Mouse (Mus musculus): ENCODE results near the gene Wdfy3. TPM values are rescaled to one million over a fixed set of nuclear protein-coding genes. Genes with fewer than 3 reads are reported as not detected.
A peak's percentile ranks its signal among the peaks of the same experiment; 100 is the strongest.
"Not testable (repeated sequence)": the region's sequence is repeated elsewhere in the genome, so short reads cannot be mapped to it uniquely, and the experiment has no call there.

Gene Wdfy3
- total RNA-seq, 1 experiment from 2014 or later: 11.2 TPM

DNA sequence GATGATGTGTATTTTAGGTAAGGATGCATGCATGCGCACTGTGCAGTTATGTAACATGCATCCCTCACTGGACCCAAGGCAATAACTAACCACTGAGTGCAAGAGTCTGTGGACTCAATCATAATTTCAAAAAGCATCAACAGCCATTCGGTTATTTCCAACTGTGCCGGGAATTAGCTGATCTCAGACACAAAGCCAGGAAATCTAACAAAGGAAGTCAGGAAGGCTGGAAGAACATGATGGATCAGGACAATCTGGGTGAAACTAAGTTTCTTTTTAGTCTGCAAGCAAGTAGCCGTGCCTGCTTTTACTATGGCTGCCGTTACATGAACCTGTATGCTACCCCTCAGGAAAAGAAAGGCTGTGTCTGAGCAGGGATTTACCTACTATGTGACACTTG lies 87.5 kb downstream of the Wdfy3 start:
- no peak for ATAC-seq (replicated peaks in 1 of 2; ENCODE audit: insufficient read depth in 1 of 2, low FRiP score in 2 of 2, low TSS enrichment in 1 of 2, low read depth in 1 of 2, poor library complexity in 2 of 2, severe bottlenecking in 2 of 2)

DNA sequence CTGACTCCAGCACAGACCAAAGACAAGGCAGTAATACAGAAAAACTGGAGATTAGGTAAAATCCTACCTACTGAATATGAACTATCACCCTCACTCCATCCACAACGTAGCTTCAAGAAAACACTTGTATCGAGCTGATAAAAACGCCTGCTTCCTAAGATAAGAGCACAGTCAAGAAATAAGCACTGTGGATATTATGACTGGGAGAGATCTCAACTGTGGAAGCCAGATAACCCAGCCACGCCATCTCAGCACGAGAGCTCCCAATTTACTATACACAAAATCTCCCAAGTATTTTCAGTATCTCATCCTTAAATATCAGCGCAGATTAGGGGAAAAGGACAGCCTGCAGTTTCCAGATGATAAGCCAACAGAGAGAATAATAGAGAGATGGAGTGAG lies 90.1 kb downstream of the Wdfy3 start:
- ATAC-seq (replicated peaks in 1 of 2; ENCODE audit: insufficient read depth in 1 of 2, low FRiP score in 2 of 2, low TSS enrichment in 1 of 2, low read depth in 1 of 2, poor library complexity in 2 of 2, severe bottlenecking in 2 of 2): peak; percentile 22 to 36; a peak in 2 of 4 replicates

DNA sequence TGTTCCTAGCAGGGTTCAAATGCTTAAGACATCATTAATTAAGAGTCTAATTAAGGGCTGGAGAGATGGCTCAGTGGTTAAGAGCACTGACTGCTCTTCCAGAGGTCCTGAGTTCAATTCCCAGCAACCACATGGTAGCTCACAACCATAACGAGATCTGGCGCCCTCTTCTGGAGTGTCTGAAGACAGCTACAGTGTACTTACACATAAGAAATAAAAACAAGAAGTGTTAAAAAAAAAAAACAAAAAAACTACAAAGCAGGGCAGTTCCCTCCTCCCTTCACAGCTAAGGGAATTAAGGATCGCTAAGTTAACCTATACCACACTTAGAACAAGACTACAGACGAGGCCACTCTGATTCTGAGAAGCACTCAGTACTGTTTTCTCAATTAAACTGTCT lies 97.1 kb downstream of the Wdfy3 start:
- not testable (repeated sequence) for ATAC-seq (replicated peaks in 1 of 2; ENCODE audit: insufficient read depth in 1 of 2, low FRiP score in 2 of 2, low TSS enrichment in 1 of 2, low read depth in 1 of 2, poor library complexity in 2 of 2, severe bottlenecking in 2 of 2)

DNA sequence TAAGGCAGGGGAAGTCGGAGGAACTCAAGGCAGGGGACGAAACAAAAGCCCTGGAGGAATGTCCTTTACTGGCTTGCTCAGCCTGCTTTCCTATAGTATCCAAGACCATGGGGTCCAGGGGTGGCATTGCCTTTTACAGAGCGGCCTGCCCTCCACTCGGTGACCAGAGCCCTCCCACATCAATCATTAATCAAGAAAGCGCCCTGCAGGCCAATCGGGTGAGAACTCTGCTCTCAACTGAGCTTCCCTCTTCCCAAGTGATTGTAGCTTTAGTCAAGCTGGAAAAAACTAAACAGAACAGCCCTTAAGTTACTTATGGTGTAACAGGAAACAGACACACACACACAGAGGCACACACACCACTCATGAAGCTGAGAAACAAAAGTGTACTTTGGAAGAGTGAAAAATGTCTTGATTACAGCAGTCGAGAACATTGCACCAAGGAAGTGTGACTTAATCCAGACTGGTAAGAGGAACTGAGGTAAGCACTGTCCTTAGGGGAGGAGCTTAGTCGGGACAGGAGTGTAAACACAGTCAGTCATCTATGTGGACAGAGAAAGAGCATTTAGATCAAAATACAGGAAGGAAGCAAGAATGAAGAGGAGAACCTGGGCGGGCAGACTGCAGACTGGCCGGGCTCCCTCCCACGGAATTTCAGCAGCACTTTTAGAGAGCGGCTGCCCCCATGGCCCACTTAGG lies 101.4 kb downstream of the Wdfy3 start:
- ATAC-seq (replicated peaks in 1 of 2; ENCODE audit: insufficient read depth in 1 of 2, low FRiP score in 2 of 2, low TSS enrichment in 1 of 2, low read depth in 1 of 2, poor library complexity in 2 of 2, severe bottlenecking in 2 of 2): peak; percentile 90 to 92

DNA sequence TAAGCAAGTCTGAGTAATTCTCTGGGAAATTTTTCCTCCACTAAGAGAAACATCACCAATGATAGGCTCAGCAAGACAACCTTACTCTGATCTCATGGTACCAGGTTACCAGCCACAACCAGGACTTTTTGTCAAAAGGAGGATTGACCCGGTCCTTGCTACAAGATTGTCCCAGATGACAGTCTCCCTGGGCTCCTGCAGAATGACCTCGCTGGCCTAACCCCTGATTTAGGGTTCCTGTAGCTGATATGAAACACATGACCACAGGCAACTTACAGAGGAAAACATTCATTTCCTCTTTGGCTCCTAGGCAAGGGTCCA lies 101.9 kb downstream of the Wdfy3 start:
- ATAC-seq (replicated peaks in 1 of 2; ENCODE audit: insufficient read depth in 1 of 2, low FRiP score in 2 of 2, low TSS enrichment in 1 of 2, low read depth in 1 of 2, poor library complexity in 2 of 2, severe bottlenecking in 2 of 2): peak; percentile 69 to 70

DNA sequence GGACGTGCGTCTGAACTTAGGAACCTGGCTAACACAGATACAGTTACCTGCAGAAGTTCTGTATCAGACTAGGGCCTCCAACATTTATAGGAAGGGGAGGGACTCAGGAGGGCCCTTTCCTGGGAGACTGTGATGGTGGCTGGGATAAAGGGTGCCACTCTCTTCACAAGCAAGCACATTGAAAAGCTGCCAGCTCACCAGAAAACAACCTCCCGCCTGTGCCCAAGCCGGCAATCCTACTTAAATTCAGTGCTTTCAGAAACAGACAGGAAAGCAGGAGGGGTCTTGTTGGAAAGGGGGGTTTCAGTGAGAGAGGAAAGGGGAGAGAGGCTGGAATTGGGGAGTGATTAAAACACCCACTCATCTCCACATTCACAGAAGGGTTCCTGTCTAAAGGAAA lies 106.9 kb downstream of the Wdfy3 start:
- ATAC-seq (replicated peaks in 1 of 2; ENCODE audit: insufficient read depth in 1 of 2, low FRiP score in 2 of 2, low TSS enrichment in 1 of 2, low read depth in 1 of 2, poor library complexity in 2 of 2, severe bottlenecking in 2 of 2): no peak

DNA sequence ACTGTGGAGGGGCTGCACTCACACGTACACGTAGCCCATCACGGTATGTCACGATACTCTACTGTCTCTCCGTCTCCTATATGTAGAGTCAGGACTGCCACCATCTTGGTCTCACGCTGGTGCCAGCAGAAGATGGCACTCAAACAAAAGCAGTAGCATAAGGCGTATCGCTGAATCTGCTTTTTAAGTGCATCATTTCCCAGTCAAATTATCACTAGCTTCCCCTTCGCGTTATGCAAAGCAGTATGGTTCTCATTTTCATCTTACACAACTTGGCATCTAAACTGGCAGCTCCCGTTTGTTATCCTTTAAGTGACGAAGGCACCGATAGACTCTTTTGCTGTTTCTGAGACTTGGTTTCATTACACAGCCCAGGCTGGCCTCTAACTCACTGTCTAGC lies 110.4 kb downstream of the Wdfy3 start:
- no peak for ATAC-seq (replicated peaks in 1 of 2; ENCODE audit: insufficient read depth in 1 of 2, low FRiP score in 2 of 2, low TSS enrichment in 1 of 2, low read depth in 1 of 2, poor library complexity in 2 of 2, severe bottlenecking in 2 of 2)

DNA sequence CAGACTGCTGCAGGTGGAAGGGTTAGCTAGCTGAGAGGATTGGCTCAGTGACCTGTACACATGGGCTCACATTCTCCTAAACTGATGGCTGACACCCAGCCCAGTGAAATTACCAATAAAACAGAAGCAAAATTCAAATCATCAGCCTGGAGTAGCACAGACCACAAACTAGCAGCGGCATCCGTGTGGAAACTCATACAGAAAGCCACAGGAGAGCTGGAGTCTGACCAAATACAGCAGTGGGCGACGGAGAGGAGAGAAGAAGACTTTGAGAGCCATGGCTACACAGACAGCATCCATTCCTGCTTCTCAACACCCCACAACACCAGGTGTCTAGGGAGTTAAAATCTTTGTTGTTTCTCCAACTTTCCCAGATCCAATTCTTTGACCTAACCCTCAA lies 110.8 kb downstream of the Wdfy3 start:
- no peak for ATAC-seq (replicated peaks in 1 of 2; ENCODE audit: insufficient read depth in 1 of 2, low FRiP score in 2 of 2, low TSS enrichment in 1 of 2, low read depth in 1 of 2, poor library complexity in 2 of 2, severe bottlenecking in 2 of 2)

DNA sequence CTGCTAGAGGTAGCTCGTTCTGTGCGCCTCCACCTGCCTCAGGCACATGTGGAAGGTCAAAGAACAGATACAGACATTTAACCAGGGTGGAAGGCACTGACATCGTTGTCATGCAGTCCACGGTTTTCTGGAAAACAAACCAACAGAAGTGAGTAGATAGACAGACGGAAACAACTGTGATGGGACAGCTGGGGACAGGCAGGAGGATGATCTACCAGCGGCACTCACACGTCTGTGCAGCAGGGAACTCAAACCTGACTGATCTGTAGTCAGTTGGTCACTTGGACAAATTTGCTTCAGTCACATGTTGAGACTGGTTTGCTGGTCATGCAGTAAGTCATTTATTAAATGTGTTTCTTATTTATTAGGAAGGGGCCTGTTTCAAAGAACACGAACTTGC lies 112.3 kb downstream of the Wdfy3 start:
- no peak for ATAC-seq (replicated peaks in 1 of 2; ENCODE audit: insufficient read depth in 1 of 2, low FRiP score in 2 of 2, low TSS enrichment in 1 of 2, low read depth in 1 of 2, poor library complexity in 2 of 2, severe bottlenecking in 2 of 2)

DNA sequence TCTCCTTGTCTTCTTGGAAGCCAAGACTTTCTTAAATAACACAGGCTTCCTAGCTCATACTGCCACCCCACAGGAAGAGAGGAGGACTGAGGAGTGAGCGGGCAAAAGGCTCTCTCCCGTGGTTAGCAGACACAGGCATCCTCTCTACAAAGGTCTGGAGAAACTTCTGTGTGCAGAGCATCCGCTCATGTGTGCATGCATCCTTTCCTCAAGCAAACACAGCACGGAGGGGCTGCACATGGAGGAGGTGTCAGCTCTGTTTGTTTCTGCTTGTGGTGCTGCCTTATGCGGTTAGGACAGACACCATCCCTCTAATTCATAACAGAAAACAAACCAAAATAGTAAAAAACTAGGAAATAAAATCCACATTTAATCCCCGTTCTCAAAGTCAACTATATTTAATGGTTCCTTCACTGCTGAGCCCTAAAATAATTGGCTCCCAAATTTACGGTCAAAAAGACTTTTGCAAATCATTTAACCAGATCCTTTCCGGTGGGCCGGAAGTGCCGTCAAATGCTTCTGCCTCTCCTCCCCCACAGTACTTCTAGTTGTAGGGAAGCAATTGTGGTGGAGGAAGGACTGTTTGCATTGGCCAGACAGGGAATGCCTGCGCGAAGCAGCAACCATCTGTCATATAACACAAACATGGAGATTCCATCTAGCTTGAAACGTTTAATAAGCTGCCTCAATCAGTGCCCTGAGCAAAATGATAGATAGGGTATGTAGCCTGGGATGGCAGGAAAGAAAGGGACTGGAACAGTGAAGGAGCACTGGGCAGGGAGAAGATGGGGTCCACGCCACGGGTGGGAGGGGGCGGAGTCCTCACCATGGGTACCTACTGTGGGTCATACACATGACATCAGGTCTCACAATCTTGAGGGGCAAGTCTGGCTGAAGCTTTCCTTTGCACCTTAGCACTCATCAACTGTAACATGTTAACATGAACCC lies 115.1 kb downstream of the Wdfy3 start:
- ATAC-seq (replicated peaks in 1 of 2; ENCODE audit: insufficient read depth in 1 of 2, low FRiP score in 2 of 2, low TSS enrichment in 1 of 2, low read depth in 1 of 2, poor library complexity in 2 of 2, severe bottlenecking in 2 of 2): no peak

DNA sequence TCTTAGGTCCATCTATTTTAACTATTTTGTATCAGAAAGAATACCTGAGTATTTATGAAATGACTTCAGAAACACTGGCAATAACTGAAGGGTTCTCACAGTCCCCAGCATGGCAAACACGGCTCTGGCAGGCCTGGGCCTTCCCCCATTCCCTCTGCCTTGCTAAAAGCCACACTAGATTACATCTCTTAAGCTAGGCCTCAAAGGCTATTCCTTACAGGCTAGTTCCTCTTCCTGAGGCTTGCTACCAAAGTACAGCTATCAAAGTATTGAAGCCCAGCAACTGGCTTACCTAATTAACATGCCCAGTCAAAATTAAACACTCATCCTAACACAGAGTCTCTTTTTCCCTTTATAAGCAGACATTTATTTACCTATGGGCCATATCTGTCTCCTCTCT lies 117.8 kb downstream of the Wdfy3 start:
- ATAC-seq (replicated peaks in 1 of 2; ENCODE audit: insufficient read depth in 1 of 2, low FRiP score in 2 of 2, low TSS enrichment in 1 of 2, low read depth in 1 of 2, poor library complexity in 2 of 2, severe bottlenecking in 2 of 2): peak; percentile 25 to 57; a peak in 2 of 4 replicates

DNA sequence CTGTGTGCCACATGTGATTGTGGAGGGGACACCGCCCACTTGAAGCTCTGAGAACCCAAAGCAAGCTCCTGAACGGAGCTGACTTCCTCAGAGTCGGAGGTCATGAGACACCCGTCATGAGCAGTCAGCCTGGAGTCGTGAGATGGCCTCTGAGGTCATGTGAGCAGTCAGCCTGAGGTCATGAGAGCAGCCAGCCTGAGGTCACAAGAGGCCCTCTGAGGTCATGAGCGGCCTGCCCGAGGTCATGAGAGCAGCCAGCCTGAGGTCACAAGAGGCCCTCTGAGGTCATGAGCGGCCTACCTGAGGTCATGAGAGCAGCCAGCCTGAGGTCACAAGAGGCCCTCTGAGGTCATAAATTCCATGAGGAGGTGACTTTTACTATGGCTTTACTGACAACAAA lies 120.4 kb downstream of the Wdfy3 start:
- no peak for ATAC-seq (replicated peaks in 1 of 2; ENCODE audit: insufficient read depth in 1 of 2, low FRiP score in 2 of 2, low TSS enrichment in 1 of 2, low read depth in 1 of 2, poor library complexity in 2 of 2, severe bottlenecking in 2 of 2)

DNA sequence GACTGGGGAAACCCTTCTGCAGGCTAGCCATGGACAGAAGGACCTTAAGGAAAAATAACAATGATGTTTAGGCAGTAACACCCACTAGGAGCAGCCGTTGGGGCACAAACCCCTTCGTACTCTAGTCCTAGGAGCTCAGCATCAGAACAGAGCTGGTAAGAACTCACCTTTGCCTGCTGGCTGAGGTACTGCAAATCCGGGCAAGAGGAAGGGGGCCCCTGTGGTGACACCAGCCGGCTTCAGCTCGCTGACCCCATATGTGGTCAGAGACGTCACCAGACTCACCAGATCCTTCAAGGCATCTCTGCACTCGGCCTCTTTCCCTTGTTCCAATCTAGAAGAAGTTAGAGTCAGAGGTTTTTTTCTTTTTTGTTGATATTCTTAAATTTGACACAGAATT lies 121.1 kb downstream of the Wdfy3 start:
- ATAC-seq (replicated peaks in 1 of 2; ENCODE audit: insufficient read depth in 1 of 2, low FRiP score in 2 of 2, low TSS enrichment in 1 of 2, low read depth in 1 of 2, poor library complexity in 2 of 2, severe bottlenecking in 2 of 2): no peak

DNA sequence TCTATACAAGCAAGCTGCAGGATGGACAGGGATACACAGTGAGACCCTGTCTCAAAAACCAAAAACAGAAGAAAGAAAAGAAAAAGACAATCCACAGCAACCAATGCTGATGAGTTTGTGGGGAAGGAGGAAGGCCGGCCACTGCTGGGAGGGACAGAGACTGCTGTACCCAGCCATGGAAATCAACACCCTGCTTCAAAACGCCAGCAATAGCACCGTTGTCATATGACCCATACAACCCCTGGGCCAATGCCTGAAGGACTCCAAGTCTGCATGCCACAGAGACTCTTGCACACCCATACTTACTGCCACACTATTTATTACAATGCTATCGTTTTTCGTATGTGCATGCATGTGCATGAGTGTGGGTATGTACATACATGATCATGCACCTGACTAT lies 124.0 kb downstream of the Wdfy3 start:
- no peak for ATAC-seq (replicated peaks in 1 of 2; ENCODE audit: insufficient read depth in 1 of 2, low FRiP score in 2 of 2, low TSS enrichment in 1 of 2, low read depth in 1 of 2, poor library complexity in 2 of 2, severe bottlenecking in 2 of 2)

DNA sequence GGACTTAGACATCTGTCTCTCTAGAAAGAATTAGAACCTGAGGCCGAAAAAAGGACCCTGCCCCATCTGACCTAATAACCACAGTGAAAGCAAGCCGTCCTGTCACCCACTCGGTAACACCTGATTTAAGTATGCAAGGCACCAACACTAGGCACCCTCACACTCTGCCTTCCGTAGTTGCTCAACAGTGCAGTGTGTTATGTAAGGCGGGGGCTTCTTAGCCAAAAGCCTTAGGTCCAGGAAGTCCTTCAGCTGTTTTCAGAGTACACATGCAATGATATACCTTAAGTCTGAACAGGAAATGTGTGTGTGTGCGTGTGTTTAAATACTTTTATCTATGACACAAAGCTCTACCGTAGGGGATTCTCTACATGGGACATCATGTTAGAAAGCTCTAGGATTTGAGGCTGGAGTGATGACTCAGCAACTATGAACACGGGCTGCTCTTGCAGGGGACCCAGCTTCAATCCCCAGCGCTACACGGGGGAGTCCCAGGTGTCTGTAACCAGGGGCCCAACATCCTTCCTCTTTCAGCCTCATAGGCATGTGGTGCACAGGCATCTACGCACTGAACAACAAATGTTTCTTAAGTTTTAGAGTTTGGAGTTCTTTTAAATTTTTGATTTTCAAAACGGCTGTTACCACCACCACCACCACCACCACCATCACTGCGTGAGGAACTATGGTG lies 131.7 kb downstream of the Wdfy3 start:
- peak; percentile 59 to 69; a peak in 3 of 4 replicates for ATAC-seq (replicated peaks in 1 of 2; ENCODE audit: insufficient read depth in 1 of 2, low FRiP score in 2 of 2, low TSS enrichment in 1 of 2, low read depth in 1 of 2, poor library complexity in 2 of 2, severe bottlenecking in 2 of 2)

DNA sequence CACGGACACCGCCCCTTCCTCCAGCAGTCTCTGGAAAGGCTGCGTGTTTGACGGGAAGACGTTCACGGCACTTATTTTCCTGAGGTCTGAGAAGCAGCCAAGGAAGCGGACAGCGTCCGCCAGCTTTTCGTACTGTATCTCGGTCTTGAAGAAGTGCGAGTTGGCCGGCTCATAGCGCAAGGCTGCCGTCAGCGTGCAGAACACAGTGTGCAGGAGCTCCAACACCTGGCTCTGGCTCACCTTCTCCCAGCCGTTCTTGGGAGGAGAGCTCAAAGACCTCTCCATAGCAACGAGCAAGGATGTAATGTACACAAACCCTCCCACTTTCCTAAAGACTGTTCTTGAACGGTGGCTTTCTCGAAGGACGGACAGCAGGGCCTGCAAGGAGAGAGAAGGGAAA lies 132.4 kb downstream of the Wdfy3 start:
- no peak for ATAC-seq (replicated peaks in 1 of 2; ENCODE audit: insufficient read depth in 1 of 2, low FRiP score in 2 of 2, low TSS enrichment in 1 of 2, low read depth in 1 of 2, poor library complexity in 2 of 2, severe bottlenecking in 2 of 2)

DNA sequence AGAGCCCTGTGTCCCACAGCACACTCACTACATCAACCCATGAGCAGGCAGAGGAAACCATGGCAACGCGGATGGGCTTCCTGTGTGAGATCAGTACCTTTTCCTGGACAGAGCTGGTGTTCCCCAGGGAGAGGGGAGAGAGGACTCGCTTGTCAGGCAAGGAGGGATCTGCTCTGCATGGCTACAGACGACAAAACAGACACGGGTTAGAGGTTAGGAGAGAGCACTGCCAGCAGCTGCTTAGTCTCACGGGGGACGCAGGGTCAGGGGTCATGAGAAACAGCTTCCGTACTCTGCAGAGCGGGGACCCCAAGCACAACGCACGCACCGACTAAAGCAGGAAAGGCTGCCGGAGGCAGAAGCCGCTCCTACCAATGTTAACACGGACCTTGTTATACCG lies 133.8 kb downstream of the Wdfy3 start:
- no peak for ATAC-seq (replicated peaks in 1 of 2; ENCODE audit: insufficient read depth in 1 of 2, low FRiP score in 2 of 2, low TSS enrichment in 1 of 2, low read depth in 1 of 2, poor library complexity in 2 of 2, severe bottlenecking in 2 of 2)

DNA sequence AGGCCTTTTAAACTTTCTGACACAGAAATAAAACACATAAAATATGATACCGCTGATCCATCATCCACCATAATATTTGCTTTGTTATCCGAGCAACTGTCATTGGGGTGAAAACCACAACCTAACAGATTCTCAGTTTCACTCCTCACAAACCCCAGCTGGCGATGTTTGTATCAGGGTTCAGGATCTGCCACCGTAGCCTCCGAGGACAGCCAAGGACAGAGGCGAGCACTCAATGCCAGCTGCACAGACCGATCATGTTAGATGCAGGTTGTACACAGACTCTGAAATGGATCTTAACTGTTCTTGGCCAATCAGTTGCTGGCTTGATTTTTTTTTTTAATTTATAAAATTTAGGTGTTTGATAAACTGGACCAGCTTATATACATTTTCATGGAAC lies 135.1 kb downstream of the Wdfy3 start:
- ATAC-seq (replicated peaks in 1 of 2; ENCODE audit: insufficient read depth in 1 of 2, low FRiP score in 2 of 2, low TSS enrichment in 1 of 2, low read depth in 1 of 2, poor library complexity in 2 of 2, severe bottlenecking in 2 of 2): no peak
